Mouse (Mus musculus) kidney, postnatal 14 days (tissue): Measurements from ENCODE around the gene Gbx1.

Experiments
- DNase-seq: peaks from one replicate; pipeline ENCODE4 v3.0.0; 2022; ENCODE audit warnings: mixed read lengths

Gene Gbx1

GRCm38 (mm10) chr5:24524522-24524921 is 2.5 kb downstream of the Gbx1 start:
- no peak for DNase-seq

GRCm38 (mm10) chr5:24523806-24524205 is 3.2 kb downstream of the Gbx1 start:
- DNase-seq, result no peak

GRCm38 (mm10) chr5:24521366-24521765 is 5.6 kb downstream of the Gbx1 start:
- DNase-seq, result no peak

- DNase-seq, result peak; percentile 63
Observed at GRCm38 (mm10) chr5:24512271-24512670, 14.7 kb downstream of the Gbx1 start.

- peak; percentile 40 for DNase-seq
Observed at GRCm38 (mm10) chr5:24510635-24511034, 16.4 kb downstream of the Gbx1 start.

- DNase-seq, result no peak
Observed at GRCm38 (mm10) chr5:24508406-24508805, 18.6 kb downstream of the Gbx1 start.

- no peak for DNase-seq
Observed at GRCm38 (mm10) chr5:24505513-24505912, 21.5 kb downstream of the Gbx1 start.

- peak; percentile 42 for DNase-seq
Observed at GRCm38 (mm10) chr5:24502786-24503185, 24.2 kb downstream of the Gbx1 start.

GRCm38 (mm10) chr5:24500851-24501250 is 26.2 kb downstream of the Gbx1 start:
- no peak for DNase-seq

- DNase-seq, result no peak
Observed at GRCm38 (mm10) chr5:24499113-24499512, 27.9 kb downstream of the Gbx1 start.

GRCm38 (mm10) chr5:24497526-24497925 is 29.5 kb downstream of the Gbx1 start:
- DNase-seq, result no peak

GRCm38 (mm10) chr5:24496756-24497155 is 30.2 kb downstream of the Gbx1 start:
- DNase-seq, result no peak

- no peak for DNase-seq
Observed at GRCm38 (mm10) chr5:24495019-24495418, 32.0 kb downstream of the Gbx1 start.

- DNase-seq, result no peak
Observed at GRCm38 (mm10) chr5:24492546-24493285, 34.3 kb downstream of the Gbx1 start.

GRCm38 (mm10) chr5:24490413-24490920 is 36.5 kb downstream of the Gbx1 start:
- no peak for DNase-seq

GRCm38 (mm10) chr5:24486738-24487137 is 40.3 kb downstream of the Gbx1 start:
- no peak for DNase-seq

- DNase-seq, result peak; percentile 88
Observed at GRCm38 (mm10) chr5:24486097-24486496, 40.9 kb downstream of the Gbx1 start.

GRCm38 (mm10) chr5:24484963-24485362 is 42.0 kb downstream of the Gbx1 start:
- DNase-seq, result peak; percentile 29

- DNase-seq, result peak; percentile 85
Observed at GRCm38 (mm10) chr5:24483326-24483725, 43.7 kb downstream of the Gbx1 start.

GRCm38 (mm10) chr5:24482247-24483079 is 44.5 kb downstream of the Gbx1 start:
- DNase-seq, result peak; percentile 86

- peak; percentile 83 for DNase-seq
Observed at GRCm38 (mm10) chr5:24481647-24482046, 45.4 kb downstream of the Gbx1 start.

- DNase-seq, result no peak
Observed at GRCm38 (mm10) chr5:24477909-24478308, 49.1 kb downstream of the Gbx1 start.

GRCm38 (mm10) chr5:24475476-24476241 is 51.3 kb downstream of the Gbx1 start:
- peak; percentile 69 for DNase-seq
